Mouse (Mus musculus) heart, embryonic 11.5 days (tissue): ENCODE measurements around the gene Map1lc3a. TPM values are rescaled to one million over a fixed set of nuclear protein-coding genes. Genes with fewer than 3 reads are reported as not detected.

ENCODE experiments used
- ATAC-seq: fragments of 200-750 bp; cut with Nextera tagmentation; replicated peaks from 2 replicates; pipeline ENCODE4 v1.8.0; 2017; ENCODE audit warnings: moderate library complexity; ENCODE audit not compliant: insufficient number of reproducible peaks, low FRiP score, low TSS enrichment
- H3K27ac ChIP-seq: fragments of 300-500 bp; sonication (generic); 2 replicates; pipeline ENCODE4 v1.5.1; 2014; ENCODE audit warnings: mild to moderate bottlenecking, low read depth, low read length
- H3K27me3 ChIP-seq: fragments of 300-500 bp; sonication (generic); 2 replicates; pipeline ENCODE4 v1.6.1; 2014; ENCODE audit warnings: mild to moderate bottlenecking, low read length, mixed read lengths; ENCODE audit not compliant: control insufficient read depth, insufficient read depth
- H3K36me3 ChIP-seq: fragments of 300-500 bp; sonication (generic); 2 replicates; pipeline ENCODE4 v1.6.1; 2014; ENCODE audit warnings: mild to moderate bottlenecking, low read length, moderate library complexity, mixed read lengths; ENCODE audit not compliant: control insufficient read depth, insufficient read depth
- H3K4me1 ChIP-seq: fragments of 300-500 bp; sonication (generic); 2 replicates; pipeline ENCODE4 v1.6.1; 2014; ENCODE audit warnings: low read length; ENCODE audit not compliant: control insufficient read depth, insufficient read depth
- H3K4me2 ChIP-seq: fragments of 300-500 bp; sonication (generic); 2 replicates; pipeline ENCODE4 v1.6.1; 2014; ENCODE audit warnings: mild to moderate bottlenecking, moderate library complexity
- H3K4me3 ChIP-seq: fragments of 300-500 bp; sonication (generic); 2 replicates; pipeline ENCODE4 v1.5.1; 2014; ENCODE audit warnings: low read depth, low read length
- H3K9ac ChIP-seq: fragments of 300-500 bp; sonication (generic); 2 replicates; pipeline ENCODE4 v1.6.1; 2014; ENCODE audit warnings: mild to moderate bottlenecking, low read depth, low read length, moderate library complexity
- H3K9me3 ChIP-seq: fragments of 300-500 bp; sonication (generic); replicated peaks from 2 replicates; pipeline ENCODE4 v1.6.1; 2016; ENCODE audit warnings: low read length; ENCODE audit not compliant: control insufficient read depth
- WGBS: fragments of 180-500 bp; shearing (Covaris S2); extraction: QIAGEN DNeasy Blood & Tissue Kit; methylation state at CpG from one replicate; pipeline ENCODE4 v1.1.7; 2014; ENCODE audit not compliant: insufficient replicate concordance; 5-methylcytosine and 5-hydroxymethylcytosine counted together
- polyA plus RNA-seq: library from polyadenylated mRNA; unstranded; fragments of >200 nt; fragmentation: Nextera tagmentation; extraction: Ambion mirVana; gene quantifications from 2 replicates; pipeline ENCODE4 v1.2.1, GENCODE M21; 2014

Map1lc3a gene
- polyA plus RNA-seq, 1 experiment from 2014 or later = 189 TPM

GRCm38 (mm10) chr2:155278361-155278760 is 2.3 kb downstream of the Map1lc3a start:
- H3K4me3 ChIP-seq = no peak overlapping the region
- H3K27me3 ChIP-seq = no peaks in the 10 kb centered on the region
- H3K36me3 ChIP-seq = no peaks in the 10 kb centered on the region
- H3K4me1 ChIP-seq = peaks cover 8% of the 10 kb centered on the region
- no peak overlapping the region for H3K4me2 ChIP-seq
- no peaks in the 10 kb centered on the region for H3K9me3 ChIP-seq
- H3K9ac ChIP-seq = no peak overlapping the region
- no peak for ATAC-seq
- no peak overlapping the region for H3K27ac ChIP-seq
- 91% methylated on average over 7 of the region's 7 CpGs for WGBS

- Histone ChIP-seq H3K36me3 (no peaks in the 10 kb centered on the region), H3K27ac (no peak overlapping the region), H3K4me2 (no peak overlapping the region), H3K27me3 (no peaks in the 10 kb centered on the region), H3K4me1 (peaks cover 9% of the 10 kb centered on the region), H3K9ac (no peak overlapping the region), H3K4me3 (no peak overlapping the region), H3K9me3 (no peaks in the 10 kb centered on the region)
- WGBS = 87% methylated on average over 4 of the region's 4 CpGs
- no peak for ATAC-seq
Observed at GRCm38 (mm10) chr2:155279163-155279562, 3.1 kb downstream of the Map1lc3a start.

- no peak for ATAC-seq
- Histone ChIP-seq H3K9ac (no peak overlapping the region), H3K36me3 (no peaks in the 10 kb centered on the region; the same call in 1 of the 2 replicates), H3K27me3 (no peaks in the 10 kb centered on the region), H3K27ac (no peak overlapping the region), H3K9me3 (no peaks in the 10 kb centered on the region), H3K4me3 (no peak overlapping the region), H3K4me2 (no peak overlapping the region), H3K4me1 (peaks cover 12% of the 10 kb centered on the region)
- 65% methylated on average over 2 of the region's 2 CpGs for WGBS
Observed at GRCm38 (mm10) chr2:155280116-155280515, 4.0 kb downstream of the Map1lc3a start.

GRCm38 (mm10) chr2:155283793-155284192 is 7.7 kb downstream of the Map1lc3a start:
- no peaks in the 10 kb centered on the region; the same call in none of the 2 replicates for H3K36me3 ChIP-seq
- no peaks in the 10 kb centered on the region for H3K9me3 ChIP-seq
- H3K27me3 ChIP-seq = no peaks in the 10 kb centered on the region
- no peak overlapping the region for H3K9ac ChIP-seq
- H3K4me3 ChIP-seq = no peak overlapping the region
- H3K4me2 ChIP-seq = no peak overlapping the region
- peaks cover 9% of the 10 kb centered on the region; the same call in 1 of the 2 replicates for H3K4me1 ChIP-seq
- 85% methylated on average over 4 of the region's 4 CpGs for WGBS
- no peak for ATAC-seq
- no peak overlapping the region for H3K27ac ChIP-seq

- no peak for ATAC-seq
- Histone ChIP-seq H3K9ac (no peak overlapping the region), H3K4me2 (no peak overlapping the region), H3K4me3 (no peak overlapping the region), H3K27ac (peak overlapping the region; percentile 22; the same call in 1 of the 2 replicates), H3K9me3 (no peaks in the 10 kb centered on the region), H3K4me1 (peaks cover 9% of the 10 kb centered on the region; the same call in 1 of the 2 replicates), H3K27me3 (no peaks in the 10 kb centered on the region), H3K36me3 (no peaks in the 10 kb centered on the region; the same call in none of the 2 replicates)
- 64% methylated on average over 7 of the region's 7 CpGs for WGBS
Observed at GRCm38 (mm10) chr2:155284647-155285046, 8.6 kb downstream of the Map1lc3a start.

- Histone ChIP-seq H3K4me2 (no peak overlapping the region), H3K9me3 (no peaks in the 10 kb centered on the region), H3K4me1 (peaks cover 9% of the 10 kb centered on the region; the same call in 1 of the 2 replicates), H3K27ac (no peak overlapping the region), H3K36me3 (no peaks in the 10 kb centered on the region; the same call in none of the 2 replicates), H3K27me3 (no peaks in the 10 kb centered on the region), H3K9ac (no peak overlapping the region), H3K4me3 (no peak overlapping the region)
- 87% methylated on average over 6 of the region's 6 CpGs for WGBS
- ATAC-seq = no peak
Observed at GRCm38 (mm10) chr2:155285744-155286143, 9.6 kb downstream of the Map1lc3a start.

GRCm38 (mm10) chr2:155287456-155288250 is 11.6 kb downstream of the Map1lc3a start:
- WGBS = 64% methylated on average over 4 of the region's 4 CpGs
- peaks cover under 1% of the 10 kb centered on the region for H3K36me3 ChIP-seq
- no peak for ATAC-seq
- H3K9ac ChIP-seq = no peak overlapping the region
- peaks cover 9% of the 10 kb centered on the region; the same call in 1 of the 2 replicates for H3K4me1 ChIP-seq
- no peaks in the 10 kb centered on the region for H3K27me3 ChIP-seq
- H3K27ac ChIP-seq = peak overlapping the region; percentile 82
- H3K4me2 ChIP-seq = no peak overlapping the region
- no peak overlapping the region for H3K4me3 ChIP-seq
- H3K9me3 ChIP-seq = no peaks in the 10 kb centered on the region

- no peaks in the 10 kb centered on the region for H3K9me3 ChIP-seq
- 95% methylated on average over 8 of the region's 8 CpGs for WGBS
- ATAC-seq = no peak
- H3K36me3 ChIP-seq = peaks cover 2% of the 10 kb centered on the region
- no peak overlapping the region for H3K27ac ChIP-seq
- no peaks in the 10 kb centered on the region for H3K27me3 ChIP-seq
- no peak overlapping the region for H3K9ac ChIP-seq
- H3K4me2 ChIP-seq = no peak overlapping the region
- peaks cover 5% of the 10 kb centered on the region; the same call in 1 of the 2 replicates for H3K4me1 ChIP-seq
- no peak overlapping the region for H3K4me3 ChIP-seq
Observed at GRCm38 (mm10) chr2:155290066-155290465, 14.0 kb downstream of the Map1lc3a start.
